Mouse (Mus musculus) hindbrain, embryonic 11.5 days (tissue): Measurements from ENCODE around the gene Arid2. TPM values are rescaled to one million over a fixed set of nuclear protein-coding genes. Genes with fewer than 3 reads are reported as not detected.

Experiments used
- ATAC-seq: fragments of 200-750 bp; cut with Nextera tagmentation; 2 replicates; pipeline ENCODE4 v1.8.0; 2017; ENCODE audit warnings: mild to moderate bottlenecking, moderate TSS enrichment, moderate library complexity; ENCODE audit not compliant: low FRiP score
- DNase-seq: peaks from one replicate; pipeline ENCODE4 v3.0.0-alpha.2; 2015; ENCODE audit warnings: low spot score
- H3K27ac ChIP-seq: fragments of 300-500 bp; sonication (generic); 2 replicates; pipeline ENCODE4 v1.5.1; 2014; ENCODE audit warnings: mild to moderate bottlenecking, low read depth, low read length
- H3K27me3 ChIP-seq: fragments of 300-500 bp; sonication (generic); 2 replicates; pipeline ENCODE4 v1.6.1; 2014; ENCODE audit warnings: mild to moderate bottlenecking, low read length, moderate library complexity, mixed read lengths; ENCODE audit not compliant: control insufficient read depth, insufficient read depth
- H3K36me3 ChIP-seq: fragments of 300-500 bp; sonication (generic); 2 replicates; pipeline ENCODE4 v1.6.1; 2014; ENCODE audit warnings: mild to moderate bottlenecking, low read length, moderate library complexity, mixed read lengths; ENCODE audit not compliant: control insufficient read depth, insufficient read depth
- H3K4me1 ChIP-seq: fragments of 300-500 bp; sonication (generic); replicated peaks from 2 replicates; pipeline ENCODE4 v1.6.1; 2014; ENCODE audit warnings: low read length, mixed read lengths; ENCODE audit not compliant: control insufficient read depth, insufficient read depth
- H3K4me2 ChIP-seq: fragments of 300-500 bp; sonication (generic); replicated peaks from 2 replicates; pipeline ENCODE4 v1.6.1; 2014; ENCODE audit warnings: mild to moderate bottlenecking, low read depth, low read length
- H3K4me3 ChIP-seq: fragments of 300-500 bp; sonication (generic); 2 replicates; pipeline ENCODE4 v1.5.1; 2014; ENCODE audit warnings: low read depth, low read length
- H3K9ac ChIP-seq: fragments of 300-500 bp; sonication (generic); 2 replicates; pipeline ENCODE4 v1.6.1; 2014; ENCODE audit warnings: low read depth, low read length
- H3K9me3 ChIP-seq: fragments of 300-500 bp; sonication (generic); 2 replicates; pipeline ENCODE4 v1.6.1; 2016; ENCODE audit warnings: low read length; ENCODE audit not compliant: control insufficient read depth
- WGBS: fragments of 180-500 bp; shearing (Covaris S2); extraction: QIAGEN DNeasy Blood & Tissue Kit; methylation state at CpG from one replicate; pipeline ENCODE4 v1.1.7; 2014; 5-methylcytosine and 5-hydroxymethylcytosine counted together
- polyA plus RNA-seq: library from polyadenylated mRNA; unstranded; fragments of >200 nt; fragmentation: Nextera tagmentation; extraction: Ambion mirVana; gene quantifications from 2 replicates; pipeline ENCODE4 v1.2.1, GENCODE M21; 2014

Gene Arid2
- polyA plus RNA-seq, 1 experiment from 2014 or later: 39.0 TPM

DNA sequence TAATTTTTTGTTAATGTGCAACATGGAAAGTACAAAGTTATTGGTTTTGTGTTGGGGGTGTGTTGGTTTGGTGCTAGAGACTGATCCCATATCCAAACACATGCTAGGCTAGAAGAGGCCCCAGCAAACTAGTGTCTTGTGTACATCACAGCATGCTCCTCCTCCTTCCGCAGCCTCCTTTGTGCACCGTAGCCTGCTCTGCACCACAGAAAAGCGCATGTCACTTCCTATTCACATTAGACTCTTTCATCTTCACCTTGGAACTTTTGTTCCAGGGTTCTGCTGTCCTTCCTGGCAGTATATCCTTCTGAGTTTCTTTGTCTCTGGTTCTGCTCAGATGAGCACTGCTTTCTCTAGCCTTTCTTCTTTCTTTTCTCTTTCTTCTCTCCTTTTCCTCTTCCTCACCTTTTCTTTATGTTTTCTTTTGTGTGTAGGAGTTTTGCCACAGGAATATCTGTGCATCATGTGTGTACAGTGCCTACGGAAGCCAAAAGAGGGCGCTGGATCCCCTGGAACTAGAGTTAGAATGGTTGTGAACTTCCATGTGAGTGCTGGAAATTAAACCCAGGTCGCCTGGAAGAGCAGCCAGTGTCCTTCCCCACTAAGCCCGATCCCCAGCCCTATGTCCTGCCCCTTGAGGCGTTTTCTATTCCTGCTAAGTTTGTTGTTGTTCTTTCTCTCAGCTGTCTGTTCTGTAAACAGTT, 109.5 kb downstream of the Arid2 start:
- WGBS: 77% methylated on average over 8 of the region's 8 CpGs

DNA sequence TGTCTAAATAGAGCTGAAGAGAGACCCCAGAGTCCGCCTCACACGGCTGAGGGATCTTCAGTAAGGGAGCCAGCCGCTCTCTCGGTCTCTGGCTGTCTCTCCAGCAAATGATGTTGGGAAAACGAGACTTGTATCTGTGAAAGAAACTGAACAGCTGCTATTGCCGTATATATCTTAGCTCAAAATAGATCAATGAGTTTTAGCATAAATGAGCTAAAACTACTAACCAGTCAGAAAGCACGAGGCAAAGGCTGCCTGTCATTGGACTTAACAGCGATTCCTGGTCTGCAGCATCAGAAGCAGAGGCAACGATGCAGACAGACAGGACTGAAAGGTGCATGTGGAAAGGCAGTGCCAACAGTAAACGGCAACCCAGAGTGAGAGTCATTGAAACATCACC, 111.0 kb downstream of the Arid2 start:
- H3K27me3 ChIP-seq: no peaks in the 10 kb centered on the region
- no peak overlapping the region for H3K4me3 ChIP-seq
- no peaks in the 10 kb centered on the region for H3K36me3 ChIP-seq
- H3K9ac ChIP-seq: no peak overlapping the region
- no peak for DNase-seq
- H3K9me3 ChIP-seq: no peaks in the 10 kb centered on the region
- ATAC-seq: no peak
- H3K4me2 ChIP-seq: no peak overlapping the region
- H3K27ac ChIP-seq: no peak overlapping the region
- 94% methylated on average over 10 of the region's 10 CpGs for WGBS
- H3K4me1 ChIP-seq: no peaks in the 10 kb centered on the region; the same call in 1 of the 2 replicates

More for the DNA sequence above, 109.5 kb downstream of the Arid2 start:
- H3K9me3 ChIP-seq: no peaks in the 10 kb centered on the region
- no peaks in the 10 kb centered on the region; the same call in 1 of the 2 replicates for H3K36me3 ChIP-seq
- H3K27ac ChIP-seq: 0 out of 2 replicates have a peak overlapping the region, but pooled peaks have one; percentile 44
- DNase-seq (no peak), ATAC-seq (no peak)
- no peak overlapping the region for H3K4me3 ChIP-seq
- H3K27me3 ChIP-seq: no peaks in the 10 kb centered on the region
- no peak overlapping the region for H3K9ac ChIP-seq
- H3K4me2 ChIP-seq: no peak overlapping the region
- no peaks in the 10 kb centered on the region; the same call in 1 of the 2 replicates for H3K4me1 ChIP-seq

- no peak overlapping the region for H3K4me3 ChIP-seq
- H3K36me3 ChIP-seq: peaks cover 3% of the 10 kb centered on the region; the same call in 1 of the 2 replicates
- H3K27ac ChIP-seq: no peak overlapping the region
- no peak overlapping the region for H3K9ac ChIP-seq
- H3K27me3 ChIP-seq: no peaks in the 10 kb centered on the region
- DNase-seq (no peak), ATAC-seq (no peak)
- WGBS: 89% methylated on average over 5 of the region's 5 CpGs
- no peak overlapping the region for H3K4me2 ChIP-seq
- H3K9me3 ChIP-seq: no peaks in the 10 kb centered on the region
- H3K4me1 ChIP-seq: no peaks in the 10 kb centered on the region
Observed at GRCm38 (mm10) chr15:96405548-96405947, 118.2 kb downstream of the Arid2 start.

DNA sequence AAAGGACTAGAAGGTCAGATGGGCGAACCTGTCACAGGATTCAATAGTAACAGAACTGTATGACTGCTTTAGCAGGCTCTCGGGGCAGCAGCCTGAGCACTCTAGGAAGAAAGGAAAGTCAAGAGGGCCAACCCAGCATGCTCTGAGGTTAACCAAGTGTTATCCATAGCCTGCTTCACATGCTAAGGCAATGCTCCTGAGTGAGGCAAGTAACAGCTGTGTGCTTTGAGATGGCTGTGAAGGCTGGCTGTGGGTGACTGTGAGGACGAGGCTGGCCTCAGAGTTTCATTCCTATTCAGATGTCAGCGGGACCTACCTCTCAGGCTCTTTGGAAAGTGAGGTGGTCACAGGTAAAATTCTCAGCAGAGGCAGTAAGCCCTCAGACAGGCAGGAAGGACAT, 118.9 kb downstream of the Arid2 start:
- Histone ChIP-seq H3K27ac (no peak overlapping the region), H3K36me3 (peaks cover 3% of the 10 kb centered on the region; the same call in 1 of the 2 replicates), H3K9ac (no peak overlapping the region), H3K4me3 (no peak overlapping the region), H3K9me3 (no peaks in the 10 kb centered on the region), H3K27me3 (no peaks in the 10 kb centered on the region), H3K4me1 (no peaks in the 10 kb centered on the region), H3K4me2 (no peak overlapping the region)
- DNase-seq (no peak), ATAC-seq (no peak)
- 87% methylated on average over 4 of the region's 4 CpGs for WGBS

- Histone ChIP-seq H3K27me3 (no peaks in the 10 kb centered on the region), H3K4me3 (no peak overlapping the region), H3K9me3 (no peaks in the 10 kb centered on the region), H3K36me3 (peaks cover 3% of the 10 kb centered on the region; the same call in 1 of the 2 replicates), H3K9ac (no peak overlapping the region), H3K4me2 (no peak overlapping the region), H3K27ac (no peak overlapping the region), H3K4me1 (no peaks in the 10 kb centered on the region)
- ATAC-seq (no peak), DNase-seq (no peak)
- WGBS: 82% methylated on average over 2 of the region's 2 CpGs
Observed at GRCm38 (mm10) chr15:96407151-96407550, 119.8 kb downstream of the Arid2 start.

DNA sequence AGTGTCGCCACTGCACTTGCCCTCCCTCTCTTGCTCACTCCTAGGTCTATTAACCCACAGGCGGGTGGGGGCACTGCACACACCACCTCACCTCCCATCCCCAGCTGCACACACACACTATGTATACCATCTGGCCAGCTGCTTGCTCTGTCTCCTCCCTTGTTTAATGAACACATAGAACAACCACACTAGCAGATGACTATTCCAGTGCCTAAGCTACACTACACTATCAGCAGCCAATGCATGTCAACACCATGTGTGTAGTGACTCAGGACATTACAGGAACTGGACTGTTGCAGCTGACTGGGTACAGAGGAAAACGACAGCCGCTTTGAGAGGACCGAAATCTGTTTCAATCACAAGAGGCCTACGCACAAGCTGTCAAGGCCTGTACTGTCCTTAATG, 121.4 kb downstream of the Arid2 start:
- H3K27ac ChIP-seq: no peak overlapping the region
- ATAC-seq (no peak), DNase-seq (no peak)
- 96% methylated on average over 6 of the region's 6 CpGs for WGBS
- H3K9ac ChIP-seq: no peak overlapping the region
- H3K4me3 ChIP-seq: no peak overlapping the region
- no peaks in the 10 kb centered on the region for H3K27me3 ChIP-seq
- H3K4me2 ChIP-seq: no peak overlapping the region
- no peaks in the 10 kb centered on the region for H3K4me1 ChIP-seq
- peaks cover 5% of the 10 kb centered on the region; the same call in 1 of the 2 replicates for H3K36me3 ChIP-seq
- no peaks in the 10 kb centered on the region for H3K9me3 ChIP-seq

GRCm38 (mm10) chr15:96418161-96418560, 130.8 kb downstream of the Arid2 start:
- 95% methylated on average over 12 of the region's 12 CpGs for WGBS
- DNase-seq: no peak

GRCm38 (mm10) chr15:96419920-96420319, 132.6 kb downstream of the Arid2 start:
- no peak overlapping the region for H3K4me2 ChIP-seq
- 93% methylated on average over 8 of the region's 8 CpGs for WGBS
- H3K27ac ChIP-seq: no peak overlapping the region
- DNase-seq (no peak), ATAC-seq (no peak)
- no peaks in the 10 kb centered on the region for H3K4me1 ChIP-seq
- no peak overlapping the region for H3K9ac ChIP-seq
- peaks cover 7% of the 10 kb centered on the region; the same call in 1 of the 2 replicates for H3K36me3 ChIP-seq
- H3K4me3 ChIP-seq: no peak overlapping the region
- no peaks in the 10 kb centered on the region for H3K9me3 ChIP-seq
- no peaks in the 10 kb centered on the region for H3K27me3 ChIP-seq

More at GRCm38 (mm10) chr15:96418161-96418560, 130.8 kb downstream of the Arid2 start:
- Histone ChIP-seq H3K27ac (no peak overlapping the region), H3K4me1 (no peaks in the 10 kb centered on the region), H3K27me3 (no peaks in the 10 kb centered on the region), H3K4me3 (no peak overlapping the region), H3K9ac (no peak overlapping the region), H3K36me3 (peaks cover 9% of the 10 kb centered on the region; the same call in 1 of the 2 replicates), H3K9me3 (no peaks in the 10 kb centered on the region), H3K4me2 (no peak overlapping the region)
- no peak for ATAC-seq

DNA sequence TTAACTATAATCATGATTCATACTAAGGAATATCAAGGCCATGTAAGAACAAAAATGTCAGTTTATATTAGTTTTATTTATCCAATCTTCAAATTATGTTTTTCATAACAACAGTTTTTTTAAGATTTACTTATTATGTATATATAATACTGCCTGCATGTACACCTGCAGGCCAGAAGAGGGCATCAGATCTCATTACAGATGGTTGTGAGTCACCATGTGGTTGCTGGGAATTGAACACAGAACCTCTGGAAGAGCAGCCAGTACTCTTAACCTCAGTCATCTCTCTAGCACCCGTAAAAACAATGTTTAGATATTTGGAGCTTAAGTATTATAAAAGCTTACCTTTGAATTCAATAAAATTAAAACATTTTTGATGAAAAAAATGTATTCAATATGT, 146.9 kb downstream of the Arid2 start:
- H3K4me1 ChIP-seq: no peaks in the 10 kb centered on the region
- no peak overlapping the region for H3K4me3 ChIP-seq
- H3K27ac ChIP-seq: no peak overlapping the region
- no peak overlapping the region for H3K9ac ChIP-seq
- H3K9me3 ChIP-seq: no peaks in the 10 kb centered on the region
- H3K36me3 ChIP-seq: 0 out of 2 replicates have a peak, but pooled peaks cover 5% of the 10 kb centered on the region
- no peak for ATAC-seq
- 98% methylated on average over 1 of the region's 1 CpGs for WGBS
- no peak for DNase-seq
- no peak overlapping the region for H3K4me2 ChIP-seq
- H3K27me3 ChIP-seq: no peaks in the 10 kb centered on the region
